Mouse (Mus musculus) CH12.LX (cell line): ENCODE data around the gene Akt2. TPM values are rescaled to one million over a fixed set of nuclear protein-coding genes. Genes with fewer than 3 reads are reported as not detected.

Experiments used
- DNase-seq: peaks from one replicate; pipeline ENCODE4 v3.0.0-alpha.2; 2013; ENCODE audit errors: extremely low read depth
- H3K27ac ChIP-seq: 2 replicates; pipeline ENCODE4 v1.5.1; 2012; ENCODE audit warnings: low read depth, mild to moderate bottlenecking, control low read depth, moderate library complexity; ENCODE audit not compliant: insufficient read depth
- H3K27me3 ChIP-seq: replicated peaks from 2 replicates; pipeline ENCODE3; 2012; ENCODE audit warnings: inconsistent platforms
- H3K36me3 ChIP-seq, 2 experiments: replicated peaks in 1 of 2; 2 replicates each; pipeline versions ENCODE3 to v1.6.1; 2012; ENCODE audit warnings: inconsistent platforms in 1 of 2, low read length in 1 of 2, mild to moderate bottlenecking in 1 of 2, mixed read lengths in 1 of 2, moderate library complexity in 1 of 2; ENCODE audit not compliant: control insufficient read depth in 1 of 2, insufficient read depth in 1 of 2
- H3K4me1 ChIP-seq, 2 experiments: 2 replicates each; pipeline ENCODE4 v1.6.1; 2012; ENCODE audit warnings: inconsistent platforms in 1 of 2, moderate library complexity in 1 of 2; ENCODE audit not compliant: insufficient read depth in 2 of 2, control insufficient read depth in 1 of 2
- H3K4me2 ChIP-seq: 2 replicates; pipeline ENCODE4 v1.6.1; 2012; ENCODE audit warnings: low read depth, mild to moderate bottlenecking, control low read depth; ENCODE audit not compliant: poor library complexity, insufficient read depth, severe bottlenecking
- H3K4me3 ChIP-seq, 3 experiments: fragments of 150-350 bp in 1 of 3; sonication (generic) in 1 of 3; replicated peaks in 1 of 3; 2 replicates each; pipeline versions ENCODE3 to v1.5.1; 2011 to 2012; ENCODE audit warnings: low read depth in 2 of 3, low read length in 2 of 3, mild to moderate bottlenecking in 2 of 3, moderate library complexity in 2 of 3, control low read depth in 1 of 3, improper control_type of control experiment in 1 of 3, inconsistent platforms in 1 of 3, mixed read lengths in 1 of 3; ENCODE audit not compliant: poor library complexity in 1 of 3
- H3K79me2 ChIP-seq: replicated peaks from 2 replicates; pipeline ENCODE4 v1.6.1; 2012; ENCODE audit warnings: mild to moderate bottlenecking, moderate library complexity; ENCODE audit not compliant: control insufficient read depth, poor library complexity, insufficient read depth, severe bottlenecking; ENCODE audit errors: extremely low read depth
- H3K9ac ChIP-seq: 2 replicates; pipeline ENCODE4 v1.6.1; 2012; ENCODE audit warnings: low read depth, mild to moderate bottlenecking, control low read depth, moderate library complexity; ENCODE audit not compliant: insufficient read depth
- H3K9me3 ChIP-seq: replicated peaks from 2 replicates; pipeline ENCODE3; 2012; ENCODE audit warnings: low read length, inconsistent platforms, mixed read lengths
- CHD2 ChIP-seq: IDR thresholded peaks from 2 replicates; pipeline ENCODE4 v1.6.1; 2011; ENCODE audit warnings: low read length, improper control_type of control experiment
- CTCF ChIP-seq, 2 experiments: IDR thresholded peaks in 1 of 2; conservative IDR thresholded peaks in 1 of 2; 2 replicates each; pipeline ENCODE4 v1.5.1; 2011 to 2012; ENCODE audit warnings: low read depth in 2 of 2, low read length in 2 of 2, improper control_type of control experiment in 1 of 2, inconsistent platforms in 1 of 2, mild to moderate bottlenecking in 1 of 2, moderate library complexity in 1 of 2
- MAX ChIP-seq: IDR thresholded peaks from 2 replicates; pipeline ENCODE4 v1.6.1; 2011; ENCODE audit warnings: low read length, improper control_type of control experiment
- MEF2A ChIP-seq: IDR thresholded peaks from 2 replicates; pipeline ENCODE4 v1.6.1; 2014; ENCODE audit warnings: low read depth, mild to moderate bottlenecking, inconsistent platforms, low read length, improper control_type of control experiment, borderline replicate concordance
- NRF1 ChIP-seq: IDR thresholded peaks from 2 replicates; pipeline ENCODE4 v1.6.1; 2014; ENCODE audit warnings: low read depth, mild to moderate bottlenecking, inconsistent platforms, low read length, improper control_type of control experiment, moderate library complexity
- POLR2AphosphoS2 ChIP-seq: IDR thresholded peaks from 2 replicates; pipeline ENCODE4 v1.6.1; 2011; ENCODE audit warnings: low read depth, low read length, improper control_type of control experiment
- RAD21 ChIP-seq: IDR thresholded peaks from 2 replicates; pipeline ENCODE4 v1.6.1; 2011; ENCODE audit warnings: low read depth, mild to moderate bottlenecking, low read length, improper control_type of control experiment, moderate library complexity
- RCOR1 ChIP-seq: conservative IDR thresholded peaks from 2 replicates; pipeline ENCODE4 v1.6.1; 2012; ENCODE audit warnings: low read depth, mild to moderate bottlenecking, inconsistent platforms, low read length, improper control_type of control experiment
- SIN3A ChIP-seq: IDR thresholded peaks from 2 replicates; pipeline ENCODE4 v1.6.1; 2012; ENCODE audit warnings: low read length, improper control_type of control experiment, inconsistent platforms
- SMC3 ChIP-seq: IDR thresholded peaks from 2 replicates; pipeline ENCODE4 v1.6.1; 2011; ENCODE audit warnings: low read depth, low read length, improper control_type of control experiment
- UBTF ChIP-seq: IDR thresholded peaks from 2 replicates; pipeline ENCODE4 v1.6.1; 2012; ENCODE audit warnings: low read depth, mild to moderate bottlenecking, inconsistent platforms, low read length, improper control_type of control experiment, moderate library complexity
- USF2 ChIP-seq: conservative IDR thresholded peaks from 2 replicates; pipeline ENCODE4 v1.6.1; 2011; ENCODE audit warnings: low read depth, low read length, improper control_type of control experiment
- ZC3H11A ChIP-seq: IDR thresholded peaks from 2 replicates; pipeline ENCODE4 v1.6.1; 2012; ENCODE audit warnings: low read depth, mild to moderate bottlenecking, inconsistent platforms, low read length, improper control_type of control experiment
- ZKSCAN1 ChIP-seq: IDR thresholded peaks from 2 replicates; pipeline ENCODE4 v1.6.1; 2012; ENCODE audit warnings: low read depth, inconsistent platforms, low read length, improper control_type of control experiment, borderline replicate concordance
- ZNF384 ChIP-seq: IDR thresholded peaks from 2 replicates; pipeline ENCODE4 v1.6.1; 2012; ENCODE audit warnings: low read depth, low read length, improper control_type of control experiment, inconsistent platforms
- dilution Hi-C: fragments of 300-500 bp; cut with MboI; formaldehyde crosslinking; loops from 2 replicates; pipeline ENCODE4 v1.14.3; 2020; ENCODE audit warnings: low sequenced_read_pairs; ENCODE audit not compliant: extremely low pct_unique_long_range_greater_than_20kb, extremely low pct_ligation_motif_present
- in situ Hi-C: fragments of 300-500 bp; cut with MboI; formaldehyde crosslinking; loops from 3 replicates; pipeline ENCODE4 v1.14.3; 2019; ENCODE audit warnings: low sequenced_read_pairs, low pct_ligation_motif_present, low pct_unique_long_range_greater_than_20kb, mixed read lengths
- polyA plus RNA-seq: library from polyadenylated mRNA; unstranded; fragments of >175 nt; gene quantifications from 2 replicates; pipeline ENCODE4 v1.2.1, GENCODE M21; 2012; ENCODE audit warnings: low read depth; ENCODE audit not compliant: insufficient read length
- total RNA-seq, 2 experiments: library from RNA; depleted of rRNA; stranded (reverse); fragments of 300-350 nt in 1 of 2; fragments of >200 nt in 1 of 2; gene quantifications; 2 replicates each; pipeline ENCODE4 v1.2.3; 2012 to 2014

Gene Akt2
- total and polyA plus RNA-seq, 3 experiments, result 39.5 to 77.3 (median 40.3) TPM

DNA sequence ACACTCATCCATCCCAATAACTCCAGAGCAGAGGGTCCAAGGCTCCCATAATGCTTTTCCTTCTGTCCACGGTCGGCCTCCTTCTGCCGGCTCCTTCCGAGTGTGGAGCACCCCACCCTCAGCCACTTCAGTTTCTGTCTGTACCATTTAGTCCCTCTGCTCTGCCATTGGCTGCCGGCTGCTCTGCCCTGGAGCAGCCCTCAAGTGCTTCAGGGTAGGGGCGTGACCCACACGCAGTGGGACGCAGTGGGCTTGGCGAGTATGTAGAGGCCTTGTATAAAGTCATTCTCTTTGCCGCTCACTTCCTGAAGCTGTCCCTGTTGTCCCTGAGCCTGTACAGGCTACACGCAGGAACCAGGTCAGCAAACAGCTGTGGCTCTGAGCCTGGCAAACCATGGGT lies 58.4 kb downstream of the Akt2 start:
- H3K4me3 ChIP-seq, result no peak overlapping the region
- TF ChIP-seq NRF1 (no peak), USF2 (no peak), ZKSCAN1 (no peak), MEF2A (no peak), UBTF (no peak)
- TF ChIP-seq, all 38 proteins: peak for 0
- Histone ChIP-seq H3K4me1 (peaks cover 0 to 10% of the 10 kb centered on the region in 2 experiments; a peak in 1 of 4 replicates), H3K27me3 (peaks cover 18% of the 10 kb centered on the region), H3K9me3 (no peaks in the 10 kb centered on the region), H3K79me2 (no peaks in the 10 kb centered on the region), H3K36me3 (no peaks in the 10 kb centered on the region), H3K4me2 (no peak overlapping the region), H3K9ac (no peak overlapping the region), H3K27ac (no peak overlapping the region)
- dilution Hi-C loops (no loop called here), in situ Hi-C loops (no loop called here)
- no peak for DNase-seq

DNA sequence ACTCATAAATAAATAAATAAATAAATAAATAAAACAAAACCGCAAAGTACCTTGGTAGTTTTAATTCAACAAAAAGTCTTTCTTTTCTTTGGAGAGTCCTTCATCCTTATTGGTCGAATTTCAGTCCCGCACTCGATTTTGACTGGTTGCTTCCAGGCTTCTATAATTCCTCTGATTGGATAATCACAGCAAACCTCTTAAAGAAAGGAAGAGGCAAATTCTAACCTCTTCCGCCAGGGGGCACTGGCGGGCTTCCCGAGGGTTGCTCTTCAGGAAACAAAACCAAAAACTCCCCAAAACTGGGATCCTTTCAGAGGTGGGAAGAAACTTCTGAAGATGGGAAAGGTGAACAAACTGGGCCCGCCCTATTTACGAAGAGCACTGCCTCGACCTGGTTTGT lies 59.6 kb downstream of the Akt2 start:
- peak; percentile 43; the same call in 1 of the 2 replicates for TF ChIP-seq CHD2
- TF ChIP-seq ZC3H11A, result peak; percentile 45
- TF ChIP-seq CTCF (conservative IDR thresholded peaks at IDR 0.05 in 1 of 2, IDR thresholded peaks at IDR 0.05 in 1 of 2; ENCODE audit: low read depth in 2 of 2, low read length in 2 of 2), result peak; percentile 75 to 92
- TF ChIP-seq POLR2AphosphoS2, result no peak
- TF ChIP-seq MAX, result no peak
- no peak for TF ChIP-seq UBTF
- peak; percentile 89 for TF ChIP-seq SMC3
- TF ChIP-seq RAD21, result peak; percentile 89
- peak overlapping the region; percentile 73 for H3K4me2 ChIP-seq
- DNase-seq, result peak; percentile 87
- peaks cover 18% of the 10 kb centered on the region for H3K27me3 ChIP-seq
- no peak overlapping the region for H3K9ac ChIP-seq
- dilution Hi-C loops, result no loop called here
- peak overlapping the region in 1 of 3 experiments; percentile 25 for H3K4me3 ChIP-seq
- peaks cover 0 to 10% of the 10 kb centered on the region in 2 experiments; a peak in 1 of 4 replicates for H3K4me1 ChIP-seq
- peaks cover 0 to 6% of the 10 kb centered on the region in 2 experiments for H3K36me3 ChIP-seq
- H3K79me2 ChIP-seq, result no peaks in the 10 kb centered on the region
- in situ Hi-C loops, result no loop called here
- no peak overlapping the region for H3K27ac ChIP-seq
- no peaks in the 10 kb centered on the region for H3K9me3 ChIP-seq

DNA sequence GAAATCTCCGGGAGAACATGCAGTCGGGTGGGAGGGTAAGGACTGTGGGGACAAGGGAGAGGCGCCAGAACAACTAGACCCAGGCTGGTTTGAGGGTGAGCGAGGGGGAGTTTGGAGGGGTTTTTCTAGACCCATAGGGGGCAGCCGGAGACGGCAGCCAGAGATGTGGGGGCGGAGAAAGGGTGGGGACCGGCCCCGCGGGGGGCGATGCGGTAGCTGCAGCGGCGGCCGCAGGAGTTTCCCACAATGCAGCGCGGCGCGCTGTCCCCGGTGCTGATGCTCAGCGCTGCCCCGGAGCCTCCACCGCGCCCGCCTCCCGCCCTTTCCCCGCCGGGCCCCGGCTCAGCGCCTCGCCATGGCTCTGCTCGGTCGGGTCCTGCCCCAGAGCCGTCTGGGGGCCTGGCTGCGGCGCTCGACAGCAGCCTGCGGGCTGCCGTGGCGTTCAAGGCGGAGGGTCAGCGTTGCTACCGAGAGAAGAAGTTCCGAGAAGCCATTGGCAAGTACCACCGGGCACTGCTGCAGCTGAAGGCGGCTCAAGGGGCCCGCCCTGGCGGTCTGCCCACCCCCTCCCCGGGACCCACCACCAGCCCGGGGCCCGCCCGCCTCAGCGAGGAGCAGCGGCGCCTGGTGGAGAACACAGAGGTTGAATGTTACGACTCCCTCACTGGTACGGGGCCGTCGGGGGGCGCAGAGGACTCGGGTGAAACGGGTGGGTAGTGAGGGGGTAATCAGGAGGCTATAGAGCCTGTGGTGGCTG lies 62.5 kb downstream of the Akt2 start, which contains the start of gene Ttc9b:
TSS of gene Ttc9b (plus strand) at position 235 of the 757 bp plus-strand sequence.
- dilution Hi-C loops (no loop called here), in situ Hi-C loops (no loop called here)
- H3K27me3 ChIP-seq, result peaks cover 18% of the 10 kb centered on the region
- peak; percentile 47; the same call in 1 of the 2 replicates for TF ChIP-seq SIN3A
- TF ChIP-seq RCOR1, result peak; percentile 95
- TF ChIP-seq ZNF384, result no peak
- peak; percentile 17 for DNase-seq
- H3K36me3 ChIP-seq, result peaks cover 5 to 31% of the 10 kb centered on the region in 2 experiments
- no peak within 1 kb of the TSS for H3K9ac ChIP-seq
- H3K4me1 ChIP-seq, result peaks cover 0 to 10% of the 10 kb centered on the region in 2 experiments; a peak in 1 of 4 replicates
- no peak within 1 kb of the TSS for H3K4me2 ChIP-seq
- no peak within 1 kb of the TSS for H3K4me3 ChIP-seq
- H3K27ac ChIP-seq, result no peak within 1 kb of the TSS
- no peaks in the 10 kb centered on the region for H3K79me2 ChIP-seq
- no peaks in the 10 kb centered on the region for H3K9me3 ChIP-seq
